Mouse (Mus musculus) bone marrow, adult 2 months (tissue): ENCODE data around the gene Sun1.

ENCODE experiments used
- CTCF ChIP-seq: fragments of 200-500 bp; IDR thresholded peaks from 2 replicates; pipeline ENCODE4 v1.5.1; 2011; ENCODE audit warnings: low read length, control low read depth; ENCODE audit not compliant: control insufficient read depth, insufficient read depth
- POLR2A ChIP-seq: fragments of 200-500 bp; IDR thresholded peaks from 2 replicates; pipeline ENCODE4 v1.6.1; 2011; ENCODE audit warnings: low read depth, mild to moderate bottlenecking, control low read depth, low read length, borderline replicate concordance; ENCODE audit not compliant: control insufficient read depth

- TF ChIP-seq CTCF (no peak), POLR2A (no peak)
Observed at GRCm38 (mm10) chr5:139243384-139243783, 42.9 kb downstream of the Sun1 start.
